Mouse (Mus musculus) cerebellum, adult 18-20 months (tissue): ENCODE measurements around the gene Lpp.

Source experiments
- DNase-seq, 2 experiments: peaks; one replicate each; pipeline ENCODE4 v3.0.0; 2021

Lpp gene

DNA sequence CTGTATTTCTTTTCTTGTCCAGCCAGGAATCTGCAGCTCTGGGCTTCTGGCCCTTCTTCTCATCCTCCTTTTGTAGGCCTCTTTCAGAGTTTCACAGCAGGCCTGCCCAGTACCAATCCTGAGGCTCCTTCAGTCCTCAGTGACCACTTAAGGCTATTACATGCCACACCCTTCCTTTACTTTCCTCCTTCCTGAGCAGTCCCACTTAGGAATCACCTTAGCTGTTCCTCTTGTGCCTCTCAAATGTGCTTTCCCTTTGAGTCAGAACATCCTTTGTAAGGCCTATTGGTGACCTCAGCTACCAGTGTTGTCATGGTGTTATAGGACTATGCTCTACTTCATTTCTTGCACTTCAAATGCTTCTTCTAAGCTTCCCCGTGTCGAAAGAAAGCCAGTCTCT is 342.4 kb downstream of the Lpp start:
- no peak for DNase-seq

DNA sequence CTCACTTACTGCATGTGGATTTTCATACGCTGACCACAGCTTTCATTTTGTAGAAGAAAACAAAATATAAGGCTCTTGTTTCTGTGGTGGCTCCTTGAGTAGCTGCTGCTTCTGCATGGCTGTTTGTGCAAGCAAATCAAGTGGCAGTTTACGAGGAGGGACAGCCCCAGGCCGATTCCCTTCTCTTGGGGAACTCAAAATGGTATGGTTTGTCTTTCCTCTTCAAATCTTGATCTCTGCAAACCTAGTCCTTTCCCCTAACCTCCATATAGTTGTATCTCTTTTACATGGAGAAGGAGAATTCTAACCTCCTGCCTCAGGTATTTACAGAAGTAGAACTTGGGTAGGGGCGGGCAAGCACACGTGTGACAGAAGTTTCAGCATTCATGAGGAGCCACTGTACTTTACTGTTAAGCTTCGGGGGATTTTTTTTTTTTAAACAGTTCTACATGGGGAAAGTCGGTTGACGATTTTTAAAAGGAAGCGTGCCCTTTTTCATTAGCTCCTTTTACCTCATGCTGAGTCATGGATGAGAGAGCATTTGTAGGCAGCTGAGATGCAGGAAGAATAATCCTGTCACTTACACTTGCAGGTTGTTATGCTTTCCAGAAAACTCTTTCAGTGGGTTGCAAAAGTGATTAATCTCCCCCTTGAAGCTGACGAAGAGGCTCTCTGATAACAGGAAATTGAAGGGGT is 344.2 kb downstream of the Lpp start:
- no peak for DNase-seq

DNA sequence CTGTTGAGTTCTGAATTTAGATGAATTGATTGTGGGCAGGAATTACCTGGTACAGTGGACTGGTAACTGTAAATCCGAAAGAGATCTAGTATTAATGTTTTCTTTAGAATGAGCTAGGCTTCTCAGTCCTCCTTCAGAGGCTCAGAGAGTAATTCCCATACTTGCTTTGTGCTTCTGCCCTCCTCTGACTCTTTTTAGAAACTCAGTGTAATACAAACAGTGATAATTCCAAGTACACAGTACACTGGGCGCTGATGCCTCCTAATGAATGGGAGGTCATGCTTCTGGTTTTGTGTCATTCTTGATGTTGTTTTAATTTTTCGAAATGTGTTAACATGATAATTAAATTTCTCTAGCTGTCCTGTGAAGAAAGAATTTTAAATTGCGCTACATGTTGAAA is 347.4 kb downstream of the Lpp start:
- no peak for DNase-seq

DNA sequence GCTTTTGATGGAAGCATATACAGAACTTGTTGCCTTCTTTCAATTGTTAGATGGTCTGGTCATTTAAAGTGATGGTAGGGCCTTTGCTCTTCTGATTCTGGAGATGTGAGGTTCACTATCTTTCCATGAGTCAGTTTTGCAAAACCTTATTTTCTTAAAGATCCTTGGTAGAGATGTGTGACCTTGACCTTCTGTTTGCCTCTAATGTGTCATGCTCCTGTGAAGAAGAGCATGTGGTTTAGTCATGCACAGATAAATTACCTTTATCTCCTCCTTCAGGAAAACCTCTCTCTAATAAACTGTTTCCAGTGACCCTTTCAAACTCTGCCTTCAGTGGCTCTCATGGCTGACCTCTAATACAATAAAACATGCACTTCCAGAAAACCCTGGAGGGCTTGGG is 356.5 kb downstream of the Lpp start:
- no peak for DNase-seq

DNA sequence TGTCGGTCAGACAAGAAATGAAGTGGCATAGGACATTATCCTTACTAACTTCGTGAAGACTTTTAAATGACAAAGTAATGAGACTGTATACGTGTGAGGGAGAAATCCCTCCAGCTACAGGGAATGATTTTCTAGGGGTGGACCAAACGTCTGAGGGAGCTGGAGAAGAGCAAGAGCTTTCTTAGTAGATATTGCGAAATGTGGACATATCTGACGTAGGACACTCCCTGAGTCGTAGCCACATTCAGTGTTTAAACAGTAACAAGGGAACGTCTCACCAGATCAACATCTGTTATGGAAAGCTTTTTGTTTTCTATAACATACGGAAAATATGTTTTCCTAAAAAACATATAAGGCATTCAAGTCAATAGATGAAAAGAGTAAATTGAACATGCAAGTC is 362.8 kb downstream of the Lpp start:
- DNase-seq: no peak

DNA sequence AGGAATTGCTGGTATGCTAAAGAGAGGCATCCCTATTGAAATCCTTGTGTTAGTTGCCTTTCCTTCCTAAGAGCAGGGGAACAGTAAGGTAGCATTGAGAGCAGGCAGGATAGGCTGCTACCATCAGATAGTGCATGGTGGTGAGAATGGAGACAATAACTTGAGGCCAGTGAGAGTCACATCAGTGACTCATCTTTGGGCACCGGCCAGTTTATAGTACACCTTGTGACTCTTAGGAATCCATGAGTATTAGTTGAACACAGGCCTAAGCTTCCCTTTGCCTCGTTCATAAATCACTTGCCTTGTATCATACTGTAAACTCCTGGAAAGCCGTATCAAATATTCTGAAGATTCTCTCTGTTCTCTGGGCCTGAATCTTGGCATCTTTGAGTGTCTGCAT is 372.7 kb downstream of the Lpp start:
- DNase-seq: peak; percentile 33 to 43

DNA sequence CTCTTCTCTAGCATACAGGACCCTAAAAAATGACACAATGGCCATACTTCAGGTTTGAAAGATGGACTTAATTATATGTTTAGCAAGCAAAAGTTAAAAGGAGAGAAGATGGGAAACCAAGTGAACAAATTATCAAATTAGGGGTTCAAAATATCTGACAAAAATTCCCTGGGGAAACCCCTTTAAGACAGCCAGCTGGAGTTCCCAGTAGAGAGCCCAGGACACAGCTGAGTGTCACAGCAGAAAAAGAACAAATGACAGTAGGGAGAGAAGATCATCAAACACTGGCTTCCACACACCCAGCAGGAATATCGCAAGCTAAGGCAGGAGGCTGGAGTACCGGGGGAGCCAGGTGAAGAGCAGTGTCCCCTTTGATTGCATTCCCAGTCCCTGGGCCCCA is 373.3 kb downstream of the Lpp start:
- DNase-seq: no peak

DNA sequence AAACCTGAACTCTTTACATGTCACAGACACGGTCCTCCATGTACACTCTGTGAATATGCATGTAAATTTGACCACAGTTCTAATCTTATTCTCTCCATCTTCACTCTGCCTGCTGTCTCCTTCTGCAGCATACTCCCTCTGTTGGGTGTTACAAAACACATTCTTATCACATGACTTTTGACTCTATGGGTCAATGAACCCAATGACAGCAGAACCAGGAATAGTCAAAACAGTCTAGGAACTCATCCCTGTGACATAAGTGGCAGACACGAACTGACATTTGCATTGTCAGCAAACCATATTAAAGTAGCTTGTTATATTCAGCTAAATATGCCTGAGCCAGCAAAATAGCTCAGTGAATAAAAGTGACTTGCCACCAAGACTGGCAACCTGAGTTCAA is 383.7 kb downstream of the Lpp start:
- no peak for DNase-seq

DNA sequence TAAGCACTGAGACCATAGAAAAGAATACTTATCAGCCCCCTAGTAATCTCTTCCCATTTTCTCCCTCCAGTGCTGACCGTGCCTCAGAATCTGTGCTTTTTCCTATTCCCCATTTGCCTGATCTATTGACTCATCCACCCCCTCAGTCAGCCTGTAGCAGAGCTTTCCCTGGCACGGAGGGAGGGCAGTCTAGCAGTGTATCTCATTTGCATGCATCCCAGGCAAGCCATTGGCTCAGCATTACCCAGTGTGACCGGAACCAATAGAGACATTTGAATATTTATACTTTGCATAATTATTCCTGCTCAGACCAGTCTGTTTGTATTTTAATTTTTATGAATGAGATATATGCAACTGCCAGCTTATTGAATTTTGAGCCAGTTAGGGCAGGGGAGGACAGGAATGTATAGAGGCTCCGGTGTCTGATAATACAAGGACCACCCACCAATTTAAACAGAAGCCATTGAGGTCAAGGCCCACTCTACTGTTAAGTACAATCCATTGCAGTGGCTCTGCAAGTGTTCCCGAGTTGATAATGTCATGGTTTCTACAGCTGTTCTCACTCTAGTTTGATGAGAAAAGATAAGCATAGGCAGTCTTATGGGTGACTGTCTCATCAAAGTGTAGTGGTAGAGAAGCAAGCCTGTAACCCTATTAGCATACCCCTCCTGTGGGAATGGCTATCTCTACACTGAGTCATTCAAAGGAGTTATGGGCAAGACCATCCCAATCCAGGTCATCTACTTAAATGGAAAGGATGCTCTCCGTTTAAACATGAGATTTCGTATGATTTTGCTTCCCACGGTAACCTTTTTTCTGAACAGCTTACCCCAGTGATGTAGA is 385.3 kb downstream of the Lpp start:
- no peak for DNase-seq

DNA sequence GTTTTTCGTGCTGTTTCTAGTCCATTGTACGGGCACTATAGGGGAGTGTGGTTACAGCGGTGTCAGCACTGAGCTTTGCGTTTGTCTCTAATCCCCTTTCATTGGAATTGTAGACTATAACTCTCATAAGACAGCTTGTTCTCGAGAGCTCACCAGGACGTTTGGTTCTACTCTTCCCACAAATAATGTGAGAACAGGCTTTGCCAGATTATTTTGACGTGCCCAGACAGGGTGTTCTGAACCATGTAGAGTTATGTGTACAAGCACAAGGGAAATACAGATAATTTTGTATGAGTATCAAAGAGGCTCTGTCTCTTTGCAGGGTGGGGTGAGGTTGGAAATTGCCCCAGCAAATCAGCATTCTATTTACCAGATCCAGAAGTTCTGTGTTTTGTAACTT is 387.2 kb downstream of the Lpp start:
- DNase-seq: no peak

DNA sequence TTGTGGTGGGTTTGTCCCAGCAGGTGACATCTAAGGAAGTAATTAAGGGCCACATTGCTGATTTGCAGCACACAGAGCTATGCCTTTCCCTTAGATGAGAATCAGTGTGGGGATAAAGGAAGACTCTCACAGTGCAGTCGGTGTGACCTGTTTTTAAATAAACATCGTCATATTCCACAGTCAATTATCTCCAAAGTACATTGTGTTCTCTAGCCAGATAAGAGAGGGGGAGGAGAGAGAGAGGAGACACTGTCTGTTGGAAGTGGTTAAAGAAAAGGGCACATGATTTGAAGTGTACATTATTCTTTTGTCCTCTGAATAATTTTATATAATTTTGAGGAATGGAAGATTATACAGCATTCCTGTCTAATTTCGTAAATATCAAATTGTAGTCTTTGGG is 388.6 kb downstream of the Lpp start:
- no peak for DNase-seq

DNA sequence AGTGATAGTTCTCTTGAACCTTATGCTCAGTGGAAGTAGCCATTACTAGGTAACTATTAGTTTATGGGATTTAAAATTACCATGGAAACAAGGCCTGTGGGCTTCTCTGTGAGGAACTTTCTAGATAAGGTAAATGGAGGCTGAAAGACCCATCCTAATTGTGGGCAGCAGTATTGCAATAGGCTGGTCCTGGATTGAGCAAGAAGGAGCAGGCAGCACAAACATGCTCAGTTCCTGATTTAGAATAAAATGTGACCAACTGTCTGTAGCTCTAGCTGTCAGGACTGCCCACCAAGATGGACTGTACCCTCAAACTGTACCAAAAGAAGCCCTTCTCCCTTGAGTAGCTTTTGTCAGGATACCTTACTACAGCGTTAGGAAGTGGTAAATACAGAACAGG is 392.3 kb downstream of the Lpp start:
- DNase-seq: no peak

DNA sequence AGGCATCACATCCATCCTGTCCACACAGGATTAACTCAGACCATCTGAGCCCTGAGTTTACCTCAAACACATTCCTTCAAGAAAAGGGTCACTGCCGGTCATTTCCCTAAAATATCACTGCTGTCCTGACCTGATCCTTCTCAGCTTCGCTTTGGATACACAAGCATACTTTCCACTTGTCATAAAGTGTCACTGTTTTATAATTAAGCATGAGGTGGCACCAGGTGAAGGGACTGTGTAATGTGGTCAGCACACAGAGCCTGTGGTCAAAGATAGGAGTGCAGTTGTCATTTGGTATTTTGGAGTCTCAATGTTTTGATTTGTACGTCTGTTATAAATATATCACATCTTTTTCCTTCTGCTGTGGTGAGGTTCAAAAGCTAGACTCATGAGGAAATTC is 395.7 kb downstream of the Lpp start:
- DNase-seq: no peak

DNA sequence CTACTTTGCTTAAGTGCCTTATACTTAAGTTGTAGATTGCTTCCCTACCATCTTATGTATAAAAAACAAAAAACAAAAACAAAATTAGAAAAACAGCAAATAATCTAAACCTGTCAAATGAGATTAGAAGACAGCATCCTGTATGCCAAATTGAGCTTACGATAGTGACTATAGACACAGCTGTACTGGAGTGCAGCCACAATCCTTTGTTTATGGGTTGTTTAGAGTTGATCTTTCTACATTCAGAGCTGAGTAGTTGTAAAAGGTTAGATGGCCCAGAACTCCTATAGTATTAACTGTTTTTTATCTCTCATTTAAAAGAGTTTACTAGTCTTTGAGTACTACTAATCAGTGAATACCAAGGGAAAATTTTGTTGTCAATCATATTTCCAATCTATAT is 398.1 kb downstream of the Lpp start:
- no peak for DNase-seq

DNA sequence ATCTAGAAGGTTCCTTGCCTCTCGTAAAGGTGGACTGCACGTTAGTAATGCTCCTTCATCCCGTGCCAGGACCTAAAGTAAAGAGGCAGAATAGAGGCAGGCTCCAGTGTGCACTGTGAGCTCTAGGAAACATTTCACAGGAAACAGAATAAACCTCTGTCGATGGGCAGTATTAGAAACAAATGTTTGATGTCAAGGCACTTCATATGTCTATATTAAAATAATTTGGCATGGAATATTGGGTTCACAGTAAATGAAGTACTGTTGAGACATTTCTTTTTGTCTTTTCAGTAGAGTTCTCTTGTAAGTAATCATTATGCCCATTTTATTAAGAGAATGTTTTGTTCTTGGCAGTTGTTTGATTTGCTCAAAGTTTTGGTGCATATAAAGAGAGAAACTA is 398.7 kb downstream of the Lpp start:
- no peak for DNase-seq

DNA sequence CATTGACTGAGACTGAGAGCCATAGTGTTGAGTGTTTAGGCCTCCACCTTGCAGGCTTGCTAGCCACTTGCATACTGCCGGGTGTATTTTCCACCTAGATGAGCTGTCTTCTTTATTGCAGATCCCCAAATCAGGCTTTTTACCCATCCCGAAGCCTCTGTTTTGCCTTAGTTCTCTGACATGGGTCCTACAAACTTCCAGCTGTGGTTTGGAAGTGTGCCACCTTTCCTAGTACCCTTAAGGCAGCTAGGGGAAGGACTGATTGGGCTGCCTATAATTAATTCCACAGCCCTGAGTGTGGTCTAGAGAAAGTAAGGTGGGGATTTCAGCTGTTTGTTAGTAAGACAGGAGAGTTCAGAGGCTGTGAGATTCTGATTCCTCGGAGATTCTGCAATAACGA is 399.5 kb downstream of the Lpp start:
- DNase-seq: no peak

DNA sequence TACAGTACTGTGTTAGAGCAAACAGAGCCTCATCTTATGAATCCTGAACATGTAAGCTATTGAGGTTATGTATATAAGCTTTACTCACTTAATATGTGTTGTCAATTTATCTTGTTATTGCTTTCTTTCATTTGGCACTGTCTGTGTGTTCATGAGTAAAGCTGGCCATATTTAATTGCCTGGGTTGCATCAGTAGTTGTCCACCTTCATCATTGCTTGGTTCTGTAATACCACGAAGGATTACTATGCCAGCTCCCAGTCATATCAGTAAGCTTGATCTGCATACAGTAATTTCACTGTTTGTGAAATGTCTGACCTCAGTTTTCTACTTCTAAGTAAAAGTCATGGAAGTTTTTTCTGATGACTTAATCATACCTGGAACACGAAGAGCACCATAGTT is 401.4 kb downstream of the Lpp start:
- DNase-seq: no peak

DNA sequence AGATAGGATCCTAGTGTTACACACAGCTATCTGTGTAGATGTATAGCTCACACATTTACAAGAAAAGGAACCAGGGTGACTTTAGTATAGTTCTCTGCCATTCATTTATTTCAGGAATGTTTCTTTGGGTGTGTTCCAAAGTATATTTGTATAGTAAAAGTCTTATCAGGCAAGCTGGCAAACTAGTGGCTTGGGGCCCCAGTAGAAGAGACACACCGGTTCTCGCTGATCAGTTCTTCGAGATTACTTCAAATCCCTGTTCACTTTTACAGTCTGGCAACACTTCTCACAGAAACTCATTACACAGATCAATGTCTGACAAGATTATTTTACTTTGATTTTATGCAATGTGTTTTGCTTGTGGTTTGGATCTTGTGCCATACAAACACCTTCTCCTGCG is 408.0 kb downstream of the Lpp start:
- no peak for DNase-seq

DNA sequence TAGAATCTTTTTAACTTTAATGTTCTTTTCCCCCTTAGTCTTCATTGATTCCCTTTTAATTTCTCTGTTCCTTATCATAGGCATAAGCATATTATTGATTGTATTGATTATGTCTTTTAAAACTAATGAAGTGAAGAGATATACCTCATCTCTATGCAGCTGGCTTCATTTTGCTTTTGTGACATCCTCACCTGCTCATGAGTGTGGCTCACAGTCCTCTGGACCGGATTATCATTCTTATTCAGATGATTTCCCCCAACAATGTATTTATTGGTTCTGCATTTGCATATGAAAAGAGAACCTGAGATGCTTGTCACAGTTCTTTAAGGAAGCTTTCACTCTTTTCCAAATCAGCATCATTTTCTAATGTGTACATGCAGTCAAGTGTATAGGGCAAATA is 408.5 kb downstream of the Lpp start:
- DNase-seq: no peak

DNA sequence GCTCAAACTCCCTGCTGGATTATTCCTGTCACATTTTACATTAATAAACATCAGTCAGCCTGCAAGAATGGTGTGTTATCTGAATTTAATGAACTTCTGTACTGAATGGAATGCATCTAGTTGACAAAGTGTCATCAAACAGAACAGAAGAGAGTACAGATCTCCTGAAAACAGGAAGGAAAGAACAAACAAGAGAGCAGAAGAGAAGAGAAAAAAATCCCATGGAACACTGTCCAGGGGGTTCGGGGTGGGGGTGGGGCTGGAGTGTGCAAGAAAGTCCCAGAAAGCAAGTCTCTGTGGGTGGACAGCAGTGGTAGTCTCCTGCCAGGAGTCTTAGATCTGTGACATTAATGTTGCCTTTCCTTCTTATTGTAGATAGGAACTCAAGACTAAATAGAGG is 412.8 kb downstream of the Lpp start:
- no peak for DNase-seq

DNA sequence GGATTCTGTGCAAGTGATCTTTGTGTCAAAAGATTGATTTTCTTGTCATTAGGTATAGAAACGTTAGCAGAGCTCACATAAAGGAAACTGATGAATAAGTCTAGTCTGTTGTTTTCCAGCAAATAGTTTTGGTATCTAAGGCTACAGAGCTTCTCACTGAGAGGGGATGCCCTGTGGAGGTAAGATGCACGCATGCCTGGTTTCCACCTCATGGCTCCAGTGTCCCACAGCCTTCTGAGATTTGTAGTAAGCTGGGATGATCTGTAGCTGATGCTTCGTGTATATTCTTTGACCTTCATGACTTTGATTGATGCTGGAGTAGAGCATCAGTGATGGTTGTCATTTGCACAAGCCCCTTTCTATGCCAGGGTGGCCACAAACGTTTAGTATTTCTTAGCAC is 414.3 kb downstream of the Lpp start:
- DNase-seq: no peak

DNA sequence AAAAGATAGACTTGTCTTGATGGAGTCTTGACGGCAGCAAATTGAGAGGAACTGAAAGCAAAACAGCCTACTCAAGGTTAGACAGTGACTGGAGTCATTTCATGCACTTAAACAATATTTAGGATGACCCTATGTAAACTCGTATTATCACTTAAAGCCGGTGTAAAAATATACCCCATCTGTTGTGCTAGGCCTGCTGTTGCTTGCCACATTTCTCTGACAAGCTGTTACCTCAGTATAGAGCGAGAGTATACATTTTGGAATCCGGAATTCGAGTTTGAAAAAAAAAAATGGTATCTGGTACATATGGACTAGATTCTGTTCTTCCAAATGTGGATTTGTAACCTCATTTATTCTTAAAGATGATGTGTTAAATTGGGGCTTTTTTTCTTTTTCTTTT is 416.5 kb downstream of the Lpp start:
- no peak for DNase-seq

DNA sequence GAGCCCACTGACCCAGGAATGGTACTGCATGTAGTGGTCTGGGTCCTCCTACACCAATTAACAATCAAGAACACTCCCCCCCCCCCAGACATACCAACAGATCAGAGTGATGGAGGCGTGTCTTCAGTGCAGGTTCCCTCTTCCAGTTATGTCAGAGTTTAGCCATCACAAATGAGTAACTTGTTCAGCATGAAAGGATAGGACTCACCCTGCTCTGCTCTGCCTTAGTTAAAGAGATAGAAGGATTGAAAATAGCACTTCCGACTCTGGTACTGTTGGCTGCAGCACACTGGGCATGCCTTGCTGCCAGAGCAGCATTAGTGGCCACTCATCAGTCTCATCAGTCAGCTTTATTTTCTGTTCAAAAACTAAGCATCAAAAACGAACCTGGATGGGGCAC is 423.3 kb downstream of the Lpp start:
- DNase-seq: no peak

DNA sequence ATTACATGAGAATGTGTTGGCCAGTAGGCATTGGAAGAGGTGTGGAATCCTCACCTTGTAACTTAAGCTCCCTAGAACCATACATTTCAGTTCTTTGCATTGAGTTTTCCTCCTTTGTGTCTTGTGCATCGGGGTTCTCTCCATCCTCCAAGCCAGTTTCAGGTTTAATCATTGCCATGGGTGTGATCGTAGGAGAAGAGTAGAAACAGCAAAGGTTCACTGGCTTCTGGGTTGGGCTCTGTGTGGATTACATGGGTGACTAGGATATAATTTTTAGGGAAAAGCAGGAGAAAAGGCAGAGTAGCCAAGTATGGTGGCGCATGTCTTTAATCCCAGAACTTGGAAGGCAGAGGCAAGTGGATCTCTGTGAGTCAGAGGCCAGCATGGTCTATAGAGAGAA is 424.1 kb downstream of the Lpp start:
- DNase-seq: no peak

DNA sequence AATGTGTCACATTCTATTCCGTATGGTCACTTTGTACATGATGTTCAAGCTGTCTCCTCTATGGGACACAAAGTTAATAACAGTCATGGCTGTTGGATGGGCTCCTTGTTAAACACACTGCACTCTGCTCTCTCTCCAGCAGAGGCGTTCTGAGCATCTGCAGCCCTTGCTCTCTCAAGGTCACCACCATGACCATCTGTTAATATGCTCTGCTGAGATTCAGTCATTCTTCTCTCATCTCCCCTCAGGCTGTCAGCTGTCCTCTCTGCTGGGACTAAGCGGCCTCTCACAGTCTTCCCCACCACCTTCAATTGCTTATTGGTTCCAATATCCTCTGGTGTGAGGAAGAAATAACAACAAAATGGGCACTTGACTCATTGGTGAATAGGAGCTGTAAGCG is 425.8 kb downstream of the Lpp start:
- DNase-seq: peak; percentile 24 to 30
